Mouse (Mus musculus) embryonic fibroblast, embryonic 13.5 days (primary cell): ENCODE data around the gene Gm15217.

Experiments used
- CTCF ChIP-seq: IDR thresholded peaks from 2 replicates; pipeline ENCODE4 v1.5.1; 2011; ENCODE audit warnings: mild to moderate bottlenecking, control low read depth, low read length, moderate library complexity, borderline replicate concordance; ENCODE audit not compliant: insufficient read depth
- POLR2A ChIP-seq: IDR thresholded peaks from 2 replicates; pipeline ENCODE4 v1.6.1; 2011; ENCODE audit warnings: low read depth, mild to moderate bottlenecking, control low read depth, low read length, moderate library complexity

- TF ChIP-seq CTCF (no peak), POLR2A (no peak)
Observed at GRCm38 (mm10) chr14:46408319-46408718, 29.1 kb downstream of the Gm15217 start.
